In genomic region chr1:93100576-93101491, GRCm38 (mm10) we compare ENCODE assay signal across 8 mouse cellular contexts. TPM values are rescaled to one million over a fixed set of nuclear protein-coding genes. Genes with fewer than 3 reads are reported as not detected.
DNase-seq lines count a peak whose midpoint lies in the region; ATAC-seq and TF ChIP-seq lines count a peak whose summit lies in the region.

No protein-coding gene starts in this region.

- H3K36me3 ChIP-seq in spleen, adult 2 months (ENCODE audit: control insufficient read depth, insufficient read depth, low read length) = no peaks in the 10 kb centered on the region
- no peaks in the 10 kb centered on the region for H3K36me3 ChIP-seq in heart, embryonic 16.5 days (ENCODE audit: control insufficient read depth, insufficient read depth)

- 4% methylated on average over 49 of the region's 49 CpGs for WGBS in spleen, adult 2 months
- WGBS in heart, embryonic 16.5 days = under 1% methylated on average over 49 of the region's 49 CpGs

- TF ChIP-seq CTCF in spleen, adult 2 months (IDR thresholded peaks at IDR 0.05; ENCODE audit: extremely low read depth, insufficient read depth, insufficient read length, insufficient replicate concordance) = no peak
- TF ChIP-seq CTCF in left cerebral cortex, adult 2 months (IDR thresholded peaks at IDR 0.05) = no peak

- H3K4me3 ChIP-seq in spleen, adult 2 months (ENCODE audit: extremely low read depth, insufficient read depth, insufficient read length) = peak overlapping the region; percentile 5; the same call in 1 of the 2 replicates
- peak overlapping the region; percentile 49 for H3K4me3 ChIP-seq in heart, embryonic 16.5 days (ENCODE audit: low read length)
- H3K4me3 ChIP-seq in left cerebral cortex, adult 2 months = peak overlapping the region; percentile 89

- H3K27me3 ChIP-seq in spleen, adult 2 months (ENCODE audit: control insufficient read depth, insufficient read depth, low read length) = peaks cover 15% of the 10 kb centered on the region
- H3K27me3 ChIP-seq in heart, embryonic 16.5 days (ENCODE audit: control insufficient read depth, insufficient read depth, low read length) = peaks cover 50% of the 10 kb centered on the region

- TF ChIP-seq POLR2A in spleen, adult 2 months (IDR thresholded peaks at IDR 0.05; ENCODE audit: low read depth, low read length) = no peak

- peaks cover 3% of the 10 kb centered on the region for H3K9me3 ChIP-seq in heart, embryonic 16.5 days (replicated peaks; ENCODE audit: control insufficient read depth, low read length)

- peak overlapping the region; percentile 68 for H3K9ac ChIP-seq in heart, embryonic 16.5 days (ENCODE audit: low read length)

- no peak for DNase-seq in spleen, adult 2 months (ENCODE audit: low read depth in 1 of 2, low spot score in 2 of 2)
- no peak for DNase-seq in spleen, postnatal 10 days (ENCODE audit: low spot score in 2 of 2)
- peak; percentile 58 for DNase-seq in embryo, embryonic 11 days
- DNase-seq in left cerebral cortex, adult 2 months (ENCODE audit: extremely low spot score in 1 of 2, low spot score in 2 of 2) = peak; percentile 72 to 77
- peak; percentile 66 for DNase-seq in neural tube, embryonic 10.5 days (ENCODE audit: extremely low spot score, low spot score)
- DNase-seq in urinary bladder, adult 2 months (ENCODE audit: low spot score) = no peak

- peak overlapping the region; percentile 97 for H3K4me2 ChIP-seq in heart, embryonic 16.5 days (ENCODE audit: low read depth, low read length)

- ATAC-seq in heart, embryonic 16.5 days (replicated peaks; ENCODE audit: extremely low read depth, insufficient read depth, low FRiP score) = no peak
- no peak for ATAC-seq in monocyte, adult 5-6 weeks (replicated peaks; ENCODE audit: insufficient number of reproducible peaks, low FRiP score, low TSS enrichment, poor library complexity, severe bottlenecking)

- H3K4me1 ChIP-seq in spleen, adult 2 months (ENCODE audit: control insufficient read depth, insufficient read depth, insufficient read length) = no peaks in the 10 kb centered on the region
- H3K4me1 ChIP-seq in heart, embryonic 16.5 days (ENCODE audit: control insufficient read depth, insufficient read depth, low read length) = peaks cover 7% of the 10 kb centered on the region

- no peak overlapping the region for H3K27ac ChIP-seq in spleen, adult 2 months (ENCODE audit: insufficient read depth, low read length)
- no peak overlapping the region for H3K27ac ChIP-seq in heart, embryonic 16.5 days (ENCODE audit: low read length)
- peak overlapping the region; percentile 98 for H3K27ac ChIP-seq in left cerebral cortex, adult 2 months

- intact Hi-C loops in left cerebral cortex, adult 2 months (cut with DNase I) = loop anchor here (2.0 kb wide), 1 partner anchor 16 kb away; no protein-coding TSS in a partner anchor

RNA-seq across cellular contexts. Expression of gene Kif1a, which starts 0.9 kb away (rescaled TPM):
- polyA plus RNA-seq in spleen, adult 2 months (2012; rRNA removed) = 0.49 and 0.77 TPM in 2 replicates
- 8.3 and 11.3 TPM in 2 replicates for polyA plus RNA-seq in heart, embryonic 16.5 days (2015; fragmentation: Nextera tagmentation; extraction: Ambion mirVana)
- total RNA-seq in left cerebral cortex, adult 2 months (2021) = 100 to 1,000 TPM; 730 to 772 TPM
- 3.3 and 5.0 TPM in 2 replicates for polyA plus RNA-seq in urinary bladder, adult 2 months (2012; rRNA removed)
- not detected in 3 replicates for total RNA-seq in monocyte, adult 5-6 weeks (2017)

RNA-seq across cellular contexts. Expression of gene Agxt, which starts 34.2 kb away (rescaled TPM):
- not detected in 2 replicates for polyA plus RNA-seq in spleen, adult 2 months (2012; rRNA removed)
- not detected in 2 replicates for polyA plus RNA-seq in heart, embryonic 16.5 days (2015; fragmentation: Nextera tagmentation; extraction: Ambion mirVana)
- total RNA-seq in left cerebral cortex, adult 2 months (2021) = not detected
- polyA plus RNA-seq in urinary bladder, adult 2 months (2012; rRNA removed) = not detected in 2 replicates
- total RNA-seq in monocyte, adult 5-6 weeks (2017) = not detected in 3 replicates

RNA-seq across cellular contexts. Expression of gene 2310007B03Rik, which starts 59.9 kb away (rescaled TPM):
- polyA plus RNA-seq in spleen, adult 2 months (2012; rRNA removed) = not detected in 2 replicates
- 0.75 and 2.1 TPM in 2 replicates for polyA plus RNA-seq in heart, embryonic 16.5 days (2015; fragmentation: Nextera tagmentation; extraction: Ambion mirVana)
- not detected for total RNA-seq in left cerebral cortex, adult 2 months (2021)
- 0.03 and 0.07 TPM in 2 replicates for polyA plus RNA-seq in urinary bladder, adult 2 months (2012; rRNA removed)
- total RNA-seq in monocyte, adult 5-6 weeks (2017) = not detected in 3 replicates

Comparison
In these comparisons a context has a peak if more than half of its experiments do, and no peak if none do; other contexts are left out.
1. DNase-seq: peak in embryo, embryonic 11 days (single experiment), left cerebral cortex, adult 2 months (2 of 2) and neural tube, embryonic 10.5 days (single experiment); none in spleen, adult 2 months (0 of 2), spleen, postnatal 10 days (0 of 2) and urinary bladder, adult 2 months (single experiment).
2. H3K4me3 ChIP-seq: peak in every context shown above with its lines; median percentile 89 in left cerebral cortex, adult 2 months; 49 in heart, embryonic 16.5 days; 5 in spleen, adult 2 months.